Mouse (Mus musculus): ENCODE results near the gene Lat. TPM values are rescaled to one million over a fixed set of nuclear protein-coding genes. Genes with fewer than 3 reads are reported as not detected.
A peak's percentile ranks its signal among the peaks of the same experiment; 100 is the strongest.

Gene Lat
- polyA plus RNA-seq, 1 experiment from 2014 or later, result 20.3 TPM

GRCm38 (mm10) chr7:126376903-126377277 lies 7.5 kb upstream of the Lat start:
- Histone ChIP-seq H3K27me3 (replicated peaks; ENCODE audit: control insufficient read depth, insufficient read depth, low read length) (no peaks in the 10 kb centered on the region), H3K9ac (ENCODE audit: low read depth, low read length) (peak overlapping the region; percentile 93), H3K9me3 (ENCODE audit: control insufficient read depth, low read length) (no peaks in the 10 kb centered on the region), H3K4me2 (peak overlapping the region; percentile 98), H3K4me3 (ENCODE audit: low read depth, low read length) (peak overlapping the region; percentile 96), H3K27ac (ENCODE audit: low read depth, low read length) (peak overlapping the region; percentile 48; the same call in 1 of the 2 replicates), H3K36me3 (ENCODE audit: control insufficient read depth, insufficient read depth, low read length) (peaks cover 7% of the 10 kb centered on the region; the same call in 1 of the 2 replicates), H3K4me1 (replicated peaks; ENCODE audit: control insufficient read depth, insufficient read depth, low read length) (peaks cover 9% of the 10 kb centered on the region)
- WGBS, result 1% methylated on average over 27 of the region's 27 CpGs
- ATAC-seq (replicated peaks; ENCODE audit: low FRiP score) (peak; percentile 58), DNase-seq (ENCODE audit: low spot score) (no peak)

GRCm38 (mm10) chr7:126375012-126375411 lies 5.6 kb upstream of the Lat start:
- DNase-seq (ENCODE audit: low spot score), result no peak
- H3K4me2 ChIP-seq, result no peak overlapping the region

GRCm38 (mm10) chr7:126374526-126374925 lies 5.2 kb upstream of the Lat start:
- WGBS, result 68% methylated on average over 6 of the region's 6 CpGs
- peaks cover 18% of the 10 kb centered on the region for H3K36me3 ChIP-seq (ENCODE audit: control insufficient read depth, insufficient read depth, low read length)

More at GRCm38 (mm10) chr7:126375012-126375411, 5.6 kb upstream of the Lat start:
- WGBS, result 71% methylated on average over 5 of the region's 5 CpGs
- no peaks in the 10 kb centered on the region for H3K27me3 ChIP-seq (replicated peaks; ENCODE audit: control insufficient read depth, insufficient read depth, low read length)
- no peaks in the 10 kb centered on the region for H3K9me3 ChIP-seq (ENCODE audit: control insufficient read depth, low read length)
- ATAC-seq (replicated peaks; ENCODE audit: low FRiP score), result no peak
- no peak overlapping the region for H3K4me3 ChIP-seq (ENCODE audit: low read depth, low read length)
- peaks cover 18% of the 10 kb centered on the region for H3K36me3 ChIP-seq (ENCODE audit: control insufficient read depth, insufficient read depth, low read length)
- no peak overlapping the region for H3K9ac ChIP-seq (ENCODE audit: low read depth, low read length)
- H3K4me1 ChIP-seq (replicated peaks; ENCODE audit: control insufficient read depth, insufficient read depth, low read length), result peaks cover 9% of the 10 kb centered on the region
- no peak overlapping the region for H3K27ac ChIP-seq (ENCODE audit: low read depth, low read length)

GRCm38 (mm10) chr7:126373007-126373406 lies 3.6 kb upstream of the Lat start:
- H3K4me3 ChIP-seq (ENCODE audit: low read depth, low read length), result no peak overlapping the region
- H3K9me3 ChIP-seq (ENCODE audit: control insufficient read depth, low read length), result no peaks in the 10 kb centered on the region
- WGBS, result 81% methylated on average over 9 of the region's 9 CpGs
- no peaks in the 10 kb centered on the region for H3K27me3 ChIP-seq (replicated peaks; ENCODE audit: control insufficient read depth, insufficient read depth, low read length)
- no peak overlapping the region for H3K27ac ChIP-seq (ENCODE audit: low read depth, low read length)
- H3K36me3 ChIP-seq (ENCODE audit: control insufficient read depth, insufficient read depth, low read length), result peaks cover 18% of the 10 kb centered on the region
- DNase-seq (ENCODE audit: low spot score) (no peak), ATAC-seq (replicated peaks; ENCODE audit: low FRiP score) (no peak)
- H3K4me1 ChIP-seq (replicated peaks; ENCODE audit: control insufficient read depth, insufficient read depth, low read length), result peaks cover 13% of the 10 kb centered on the region
- no peak overlapping the region for H3K9ac ChIP-seq (ENCODE audit: low read depth, low read length)
- no peak overlapping the region for H3K4me2 ChIP-seq

More at GRCm38 (mm10) chr7:126374526-126374925, 5.2 kb upstream of the Lat start:
- no peak overlapping the region for H3K9ac ChIP-seq (ENCODE audit: low read depth, low read length)
- ATAC-seq (replicated peaks; ENCODE audit: low FRiP score) (no peak), DNase-seq (ENCODE audit: low spot score) (no peak)
- H3K4me1 ChIP-seq (replicated peaks; ENCODE audit: control insufficient read depth, insufficient read depth, low read length), result peaks cover 10% of the 10 kb centered on the region
- H3K9me3 ChIP-seq (ENCODE audit: control insufficient read depth, low read length), result no peaks in the 10 kb centered on the region
- no peak overlapping the region for H3K27ac ChIP-seq (ENCODE audit: low read depth, low read length)
- no peak overlapping the region for H3K4me2 ChIP-seq
- no peak overlapping the region for H3K4me3 ChIP-seq (ENCODE audit: low read depth, low read length)
- H3K27me3 ChIP-seq (replicated peaks; ENCODE audit: control insufficient read depth, insufficient read depth, low read length), result no peaks in the 10 kb centered on the region

GRCm38 (mm10) chr7:126368367-126368766 lies 1.0 kb downstream of the Lat start:
- Histone ChIP-seq H3K4me1 (replicated peaks; ENCODE audit: control insufficient read depth, insufficient read depth, low read length) (peaks cover 4% of the 10 kb centered on the region; the same call in 1 of the 2 replicates), H3K36me3 (ENCODE audit: control insufficient read depth, insufficient read depth, low read length) (peaks cover 16% of the 10 kb centered on the region), H3K27me3 (replicated peaks; ENCODE audit: control insufficient read depth, insufficient read depth, low read length) (no peaks in the 10 kb centered on the region), H3K9me3 (ENCODE audit: control insufficient read depth, low read length) (no peaks in the 10 kb centered on the region), H3K9ac (ENCODE audit: low read depth, low read length) (no peak overlapping the region), H3K4me3 (ENCODE audit: low read depth, low read length) (peak overlapping the region; percentile 35; the same call in 1 of the 2 replicates), H3K27ac (ENCODE audit: low read depth, low read length) (no peak overlapping the region), H3K4me2 (peak overlapping the region; percentile 46; the same call in 1 of the 2 replicates)
- DNase-seq (ENCODE audit: low spot score), result no peak
- no peak for ATAC-seq (replicated peaks; ENCODE audit: low FRiP score)
- WGBS, result 82% methylated on average over 8 of the region's 8 CpGs

GRCm38 (mm10) chr7:126367636-126368035 lies 1.7 kb downstream of the Lat start:
- peaks cover 4% of the 10 kb centered on the region; the same call in 1 of the 2 replicates for H3K4me1 ChIP-seq (replicated peaks; ENCODE audit: control insufficient read depth, insufficient read depth, low read length)
- 69% methylated on average over 10 of the region's 10 CpGs for WGBS
- H3K27ac ChIP-seq (ENCODE audit: low read depth, low read length), result no peak overlapping the region
- no peak for ATAC-seq (replicated peaks; ENCODE audit: low FRiP score)
- H3K36me3 ChIP-seq (ENCODE audit: control insufficient read depth, insufficient read depth, low read length), result peaks cover 12% of the 10 kb centered on the region
- H3K4me3 ChIP-seq (ENCODE audit: low read depth, low read length), result no peak overlapping the region
- no peak overlapping the region for H3K9ac ChIP-seq (ENCODE audit: low read depth, low read length)
- H3K4me2 ChIP-seq, result no peak overlapping the region; the same call in 1 of the 2 replicates
- no peaks in the 10 kb centered on the region for H3K9me3 ChIP-seq (ENCODE audit: control insufficient read depth, low read length)
- DNase-seq (ENCODE audit: low spot score), result no peak
- no peaks in the 10 kb centered on the region for H3K27me3 ChIP-seq (replicated peaks; ENCODE audit: control insufficient read depth, insufficient read depth, low read length)

GRCm38 (mm10) chr7:126363038-126363437 lies 6.3 kb downstream of the Lat start:
- ATAC-seq (replicated peaks; ENCODE audit: low FRiP score), result 0 out of 2 replicates have a peak, but pooled peaks have one; percentile 41

GRCm38 (mm10) chr7:126359049-126359448 lies 10.3 kb downstream of the Lat start:
- Histone ChIP-seq H3K27ac (ENCODE audit: low read depth, low read length) (no peak overlapping the region), H3K27me3 (replicated peaks; ENCODE audit: control insufficient read depth, insufficient read depth, low read length) (no peaks in the 10 kb centered on the region), H3K36me3 (ENCODE audit: control insufficient read depth, insufficient read depth, low read length) (no peaks in the 10 kb centered on the region), H3K4me3 (ENCODE audit: low read depth, low read length) (no peak overlapping the region), H3K4me1 (replicated peaks; ENCODE audit: control insufficient read depth, insufficient read depth, low read length) (peaks cover 30% of the 10 kb centered on the region), H3K9me3 (ENCODE audit: control insufficient read depth, low read length) (no peaks in the 10 kb centered on the region), H3K9ac (ENCODE audit: low read depth, low read length) (no peak overlapping the region), H3K4me2 (no peak overlapping the region; the same call in 1 of the 2 replicates)
- DNase-seq (ENCODE audit: low spot score) (no peak), ATAC-seq (replicated peaks; ENCODE audit: low FRiP score) (no peak)
- WGBS, result 64% methylated on average over 13 of the region's 13 CpGs

More at GRCm38 (mm10) chr7:126363038-126363437, 6.3 kb downstream of the Lat start:
- H3K4me1 ChIP-seq (replicated peaks; ENCODE audit: control insufficient read depth, insufficient read depth, low read length), result no peaks in the 10 kb centered on the region
- H3K27me3 ChIP-seq (replicated peaks; ENCODE audit: control insufficient read depth, insufficient read depth, low read length), result no peaks in the 10 kb centered on the region
- 0 out of 2 replicates have a peak overlapping the region, but pooled peaks have one; percentile 16 for H3K9ac ChIP-seq (ENCODE audit: low read depth, low read length)
- H3K27ac ChIP-seq (ENCODE audit: low read depth, low read length), result no peak overlapping the region
- no peaks in the 10 kb centered on the region for H3K9me3 ChIP-seq (ENCODE audit: control insufficient read depth, low read length)
- 57% methylated on average over 6 of the region's 6 CpGs for WGBS
- no peak overlapping the region for H3K4me3 ChIP-seq (ENCODE audit: low read depth, low read length)
- no peaks in the 10 kb centered on the region for H3K36me3 ChIP-seq (ENCODE audit: control insufficient read depth, insufficient read depth, low read length)
- H3K4me2 ChIP-seq, result no peak overlapping the region
- no peak for DNase-seq (ENCODE audit: low spot score)

GRCm38 (mm10) chr7:126358413-126358812 lies 11.0 kb downstream of the Lat start:
- Histone ChIP-seq H3K36me3 (ENCODE audit: control insufficient read depth, insufficient read depth, low read length) (no peaks in the 10 kb centered on the region), H3K9ac (ENCODE audit: low read depth, low read length) (no peak overlapping the region), H3K4me1 (replicated peaks; ENCODE audit: control insufficient read depth, insufficient read depth, low read length) (peaks cover 33% of the 10 kb centered on the region), H3K27ac (ENCODE audit: low read depth, low read length) (no peak overlapping the region), H3K4me3 (ENCODE audit: low read depth, low read length) (no peak overlapping the region), H3K9me3 (ENCODE audit: control insufficient read depth, low read length) (no peaks in the 10 kb centered on the region), H3K4me2 (no peak overlapping the region), H3K27me3 (replicated peaks; ENCODE audit: control insufficient read depth, insufficient read depth, low read length) (no peaks in the 10 kb centered on the region)
- DNase-seq (ENCODE audit: low spot score) (no peak), ATAC-seq (replicated peaks; ENCODE audit: low FRiP score) (no peak)
- WGBS, result 91% methylated on average over 9 of the region's 9 CpGs

Data from liver, embryonic 11.5 days (tissue).